Mouse (Mus musculus) E14TG2a.4 (cell line): ENCODE measurements around the gene Sdhaf1.
A peak's percentile ranks its signal among the peaks of the same experiment; 100 is the strongest.

ENCODE experiments used
- CTCF ChIP-seq: conservative IDR thresholded peaks from 2 replicates; pipeline ENCODE4 v1.5.1; 2014; ENCODE audit warnings: low read length
- NANOG ChIP-seq: IDR thresholded peaks from 2 replicates; pipeline ENCODE4 v1.6.1; 2014; ENCODE audit warnings: borderline replicate concordance, low read length, mixed read lengths

DNA sequence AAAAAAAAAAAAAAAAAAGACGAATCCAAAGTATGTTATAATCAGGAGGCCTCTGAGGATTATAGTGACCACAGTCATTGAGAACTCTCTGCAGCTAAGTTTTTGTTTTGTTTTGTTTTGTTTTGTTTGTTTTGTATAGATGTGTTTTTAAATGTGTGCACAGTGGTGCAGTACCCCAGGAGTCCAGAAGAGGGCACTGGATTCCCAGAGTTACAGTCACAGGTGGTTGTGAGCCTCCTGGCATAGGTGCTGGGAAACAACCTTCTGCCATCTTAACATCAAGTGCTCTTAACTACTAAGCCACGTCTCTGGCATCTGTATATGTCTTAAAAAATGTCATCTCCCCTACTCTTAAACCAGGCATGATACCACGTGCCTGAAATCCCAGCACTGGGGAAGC lies 22.8 kb downstream of the Sdhaf1 start:
- TF ChIP-seq CTCF (peak; percentile 95), NANOG (no peak)
